ENCODE assay signal across 8 mouse cellular contexts in genomic region chr6:72216681-72217414, GRCm38 (mm10). TPM values are rescaled to one million over a fixed set of nuclear protein-coding genes. Genes with fewer than 3 reads are reported as not detected.
DNase-seq lines count a peak whose midpoint lies in the region; ATAC-seq and TF ChIP-seq lines count a peak whose summit lies in the region.

No protein-coding gene starts in this region.

- no peak overlapping the region for H3K9ac ChIP-seq in intestine, postnatal 0 days (ENCODE audit: low read depth, low read length)

- ATAC-seq in granulocyte monocyte progenitor cell, adult 5-6 weeks (replicated peaks; ENCODE audit: poor library complexity, severe bottlenecking), result peak; percentile 74
- ATAC-seq in intestine, postnatal 0 days, result peak; percentile 86

- peak overlapping the region; percentile 56 for H3K4me2 ChIP-seq in intestine, postnatal 0 days (replicated peaks; ENCODE audit: low read depth)

- H3K36me3 ChIP-seq in intestine, postnatal 0 days (ENCODE audit: control insufficient read depth, insufficient read depth), result no peaks in the 10 kb centered on the region

- H3K4me1 ChIP-seq in intestine, postnatal 0 days (replicated peaks; ENCODE audit: control insufficient read depth, insufficient read depth, low read length), result peaks cover 9% of the 10 kb centered on the region; the same call in 1 of the 2 replicates

- peak; percentile 97 to 99 for DNase-seq in adrenal gland, adult 18-20 months (ENCODE audit: low spot score in 2 of 2)
- DNase-seq in embryo, embryonic 9.5 days (ENCODE audit: extremely low spot score), result peak; percentile 93
- peak; percentile 97 to 99 for DNase-seq in left cerebral cortex, postnatal 14 days (ENCODE audit: low spot score in 2 of 2)
- peak; percentile 98 for DNase-seq in mesoderm, embryonic 11.5 days (ENCODE audit: low read depth, low spot score)
- peak; percentile 96 for DNase-seq in right cerebral cortex, postnatal 4 days
- DNase-seq in yolk sac, embryonic 10.5 days (ENCODE audit: low spot score), result peak; percentile 91

- H3K27me3 ChIP-seq in intestine, postnatal 0 days (replicated peaks; ENCODE audit: control insufficient read depth, insufficient read depth, low read length), result no peaks in the 10 kb centered on the region

- TF ChIP-seq CTCF in intestine, postnatal 0 days (IDR thresholded peaks at IDR 0.05; ENCODE audit: low read depth), result peak; percentile 51

- 1% methylated on average over 33 of the region's 33 CpGs for WGBS in intestine, postnatal 0 days

- peak overlapping the region; percentile 42; the same call in 1 of the 2 replicates for H3K27ac ChIP-seq in intestine, postnatal 0 days (ENCODE audit: low read depth, low read length)

- intact Hi-C loops in left cerebral cortex, postnatal 14 days (cut with DNase I), result no loop called here

- H3K9me3 ChIP-seq in intestine, postnatal 0 days (ENCODE audit: control insufficient read depth), result no peaks in the 10 kb centered on the region

- peak overlapping the region; percentile 23 for H3K4me3 ChIP-seq in intestine, postnatal 0 days (ENCODE audit: low read depth, low read length)

RNA-seq across cellular contexts. Expression of gene Atoh8, which starts 18.5 kb away (rescaled TPM):
- 1 to 10 TPM; 2.9 to 3.7 TPM for total RNA-seq in adrenal gland, adult 18-20 months (2021)
- 1.5 TPM in 1 of 2 replicates, not detected in the other for total RNA-seq in granulocyte monocyte progenitor cell, adult 5-6 weeks (2014; fragmentation: Nextera tagmentation)
- not detected in 2 replicates for total RNA-seq in granulocyte monocyte progenitor cell, adult 5-6 weeks (2017)
- polyA plus RNA-seq in intestine, postnatal 0 days (2015; fragmentation: Nextera tagmentation; extraction: Ambion mirVana), result 3.7 and 4.5 TPM in 2 replicates
- 1 to 10 TPM; 1.2 to 1.3 TPM for total RNA-seq in left cerebral cortex, postnatal 14 days (2021)

Comparison
In these comparisons a context has a peak if more than half of its experiments do, and no peak if none do; other contexts are left out.
1. Peak in every context shown above with its lines: DNase-seq, ATAC-seq, H3K4me3 ChIP-seq and H3K27ac ChIP-seq.